Mouse (Mus musculus) adrenal gland, adult 18-20 months (tissue): ENCODE data around the gene Khk. TPM values are rescaled to one million over a fixed set of nuclear protein-coding genes. Genes with fewer than 3 reads are reported as not detected.

Experiments used
- DNase-seq, 2 experiments: peaks; one replicate each; pipeline ENCODE4 v3.0.0; 2021 to 2022; ENCODE audit warnings: low spot score in 2 of 2
- total RNA-seq, 2 experiments: library from RNA; stranded (reverse); gene quantifications; 1 replicate in 1 of 2; 2 replicates in 1 of 2; pipeline ENCODE4 v1.2.3; 2021

Khk gene
- total RNA-seq, 2 experiments from 2014 or later: 58.3 to 59.0 TPM

- DNase-seq: no peak
Measured at GRCm38 (mm10) chr5:30933705-30934104, 12.5 kb downstream of the Khk start.

- no peak for DNase-seq
Measured at GRCm38 (mm10) chr5:30934725-30935461, 13.7 kb downstream of the Khk start.

DNA sequence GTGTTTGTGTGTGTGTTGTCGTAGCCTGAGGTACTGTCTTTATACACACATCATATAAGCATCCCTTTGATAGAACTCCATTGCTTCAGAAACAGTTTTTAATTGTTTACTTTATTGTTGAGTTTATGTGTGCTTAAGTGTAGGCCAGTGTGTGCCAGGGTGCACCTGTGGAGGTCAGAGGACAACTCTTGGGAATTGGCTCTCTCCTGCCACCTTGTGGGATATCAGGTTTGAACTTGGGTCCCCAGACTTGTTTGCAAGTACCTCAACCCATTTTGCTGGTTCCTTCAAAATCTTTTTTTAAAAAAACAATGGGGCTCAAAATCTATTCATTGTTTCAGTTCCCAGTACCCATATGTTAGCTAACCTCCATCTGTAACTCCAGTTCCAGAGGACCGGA lies 21.8 kb downstream of the Khk start:
- no peak for DNase-seq

- no peak for DNase-seq
Measured at GRCm38 (mm10) chr5:30944344-30944743, 23.1 kb downstream of the Khk start.

DNA sequence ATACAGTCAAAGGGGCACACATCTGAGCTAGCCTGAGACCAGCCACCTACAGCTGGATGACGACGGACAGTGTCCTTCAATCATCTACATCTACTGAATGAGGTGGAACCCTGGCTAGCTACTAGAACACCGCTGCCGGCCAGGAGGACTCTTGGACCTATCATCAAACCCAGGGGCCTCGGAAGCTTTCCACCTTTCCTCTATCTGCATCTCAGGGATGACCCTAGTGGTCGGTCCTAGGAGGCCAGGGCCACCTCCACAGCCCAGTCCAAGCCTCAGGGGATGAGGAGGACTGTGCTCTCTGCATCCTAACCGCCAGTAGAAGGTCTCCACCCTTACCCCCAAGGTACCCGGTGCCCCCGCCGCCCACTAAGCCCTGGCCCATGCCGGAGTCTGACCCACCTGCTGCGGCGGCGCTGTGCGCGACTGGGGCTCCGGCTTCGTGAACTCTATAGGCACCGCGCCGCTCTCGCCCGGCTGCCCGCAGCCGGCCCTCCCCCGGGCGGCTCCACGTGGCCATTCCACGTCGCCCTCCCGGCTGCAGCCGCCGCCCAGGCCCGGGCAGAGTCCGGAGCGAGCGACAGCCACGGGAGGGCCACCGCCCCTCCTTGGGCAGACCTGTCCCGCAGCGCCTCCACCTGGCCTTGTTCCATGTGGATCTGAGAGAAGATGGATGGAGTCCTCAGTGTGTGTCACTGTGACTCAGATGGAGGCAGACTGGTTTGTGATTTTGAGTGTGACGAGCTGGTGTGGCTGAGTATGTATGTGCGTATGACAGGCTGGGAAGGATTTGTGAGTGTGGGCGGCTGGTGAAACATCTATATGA lies 23.9 kb downstream of the Khk start, which contains the start of gene Cgref1:
Gene Cgref1, minus strand, starts transcription at position 636 of the 826 bp plus-strand sequence.
- peak; percentile 61 to 65 for DNase-seq

DNA sequence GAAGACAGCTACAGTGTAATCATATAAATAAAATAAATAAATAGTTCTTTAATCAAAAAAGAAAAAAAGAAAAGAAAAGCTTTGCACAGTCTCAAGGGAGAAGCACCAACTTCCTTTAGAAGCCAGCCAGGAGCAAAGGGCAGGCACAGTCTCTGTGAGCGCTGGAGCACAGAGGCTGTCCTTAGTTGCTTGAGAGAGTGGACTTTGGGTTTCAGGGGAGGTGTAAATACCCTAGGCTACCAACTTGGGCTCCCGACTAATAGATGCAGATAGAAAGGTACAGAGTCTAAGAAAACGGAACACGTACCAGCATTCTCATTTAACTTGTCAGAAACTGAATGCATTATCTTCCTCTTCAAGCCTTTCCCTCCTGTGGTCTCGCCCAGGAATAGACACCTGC lies 27.4 kb downstream of the Khk start:
- no peak for DNase-seq

- peak; percentile 92 for DNase-seq
Measured at GRCm38 (mm10) chr5:30949654-30950326, 28.6 kb downstream of the Khk start.

DNA sequence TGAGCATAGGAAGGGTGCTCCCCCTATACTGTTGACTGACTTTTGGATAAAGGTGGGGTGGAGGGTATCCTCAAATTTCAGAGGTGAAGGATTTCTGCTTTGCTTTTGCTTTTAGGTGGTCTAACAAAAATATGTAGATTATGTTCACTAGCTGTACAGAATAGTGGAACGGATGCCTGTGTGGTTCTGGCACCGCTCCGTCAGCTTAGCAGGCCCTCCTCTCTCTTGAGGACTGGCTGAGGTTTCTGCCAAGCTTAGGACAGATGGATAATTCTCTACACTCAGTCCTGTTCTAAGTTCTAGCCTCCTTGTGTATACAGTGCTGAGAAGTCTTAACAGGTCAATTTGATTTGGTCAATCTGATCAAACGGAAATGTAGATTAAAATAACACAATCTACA lies 29.2 kb downstream of the Khk start:
- no peak for DNase-seq

DNA sequence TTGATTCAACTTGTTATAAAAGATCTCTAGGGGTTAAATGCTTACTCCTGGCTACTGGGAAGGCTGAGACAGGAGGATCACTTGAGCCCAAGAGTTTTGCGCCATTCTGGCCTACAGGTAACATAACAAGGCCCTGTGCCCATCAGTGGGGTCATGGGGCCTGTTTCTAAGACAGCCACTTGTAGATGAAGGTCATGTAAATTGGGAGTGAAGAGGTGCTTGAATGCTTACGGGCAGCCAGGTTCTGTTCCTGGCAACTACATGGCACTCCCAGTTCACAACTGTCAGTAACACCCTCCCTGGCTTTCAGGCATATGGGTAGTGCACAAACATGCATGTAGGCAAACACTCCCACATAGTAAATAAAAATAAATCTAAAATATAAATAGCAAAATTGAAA lies 29.7 kb downstream of the Khk start:
- no peak for DNase-seq

GRCm38 (mm10) chr5:30951706-30952105 lies 30.5 kb downstream of the Khk start:
- DNase-seq: no peak

DNA sequence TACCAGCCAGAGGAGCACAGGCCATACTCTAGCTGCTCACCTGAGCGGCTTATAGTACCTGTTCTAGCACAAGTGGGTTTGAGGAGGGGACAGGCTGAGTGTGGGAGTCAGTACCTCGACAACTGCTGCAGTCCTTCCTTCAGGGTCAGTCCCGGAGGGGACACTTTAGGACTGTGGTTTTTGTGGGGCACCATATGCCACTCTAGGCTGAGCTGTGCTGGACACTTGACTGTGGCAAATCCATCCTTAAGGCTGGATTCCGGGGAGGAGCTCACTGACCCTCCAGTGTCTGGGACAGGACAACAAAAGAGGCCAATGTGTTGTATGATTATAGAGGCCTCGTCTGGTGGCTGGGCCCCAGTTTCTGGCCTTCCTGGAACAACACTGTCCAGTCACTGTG lies 31.3 kb downstream of the Khk start:
- no peak for DNase-seq

DNA sequence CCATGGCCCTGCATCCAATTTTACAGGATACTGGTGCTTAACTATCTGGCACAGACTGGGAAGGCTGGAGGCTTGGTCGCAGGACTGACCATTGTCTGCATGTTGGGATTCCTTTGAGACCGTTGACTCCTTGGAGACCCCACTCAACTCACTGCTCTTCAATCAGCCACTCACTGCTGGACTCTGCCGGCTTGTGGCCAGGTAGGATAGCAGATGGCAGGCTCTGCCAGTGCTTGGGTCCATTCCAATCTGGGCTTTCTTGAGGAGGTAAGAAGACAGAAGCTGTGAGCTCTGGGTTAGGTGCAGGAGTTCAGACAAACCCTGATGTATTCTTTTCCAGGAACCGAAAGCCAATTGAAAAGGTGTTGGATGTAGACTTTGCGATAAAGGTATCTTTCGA lies 32.8 kb downstream of the Khk start:
- DNase-seq: no peak

DNA sequence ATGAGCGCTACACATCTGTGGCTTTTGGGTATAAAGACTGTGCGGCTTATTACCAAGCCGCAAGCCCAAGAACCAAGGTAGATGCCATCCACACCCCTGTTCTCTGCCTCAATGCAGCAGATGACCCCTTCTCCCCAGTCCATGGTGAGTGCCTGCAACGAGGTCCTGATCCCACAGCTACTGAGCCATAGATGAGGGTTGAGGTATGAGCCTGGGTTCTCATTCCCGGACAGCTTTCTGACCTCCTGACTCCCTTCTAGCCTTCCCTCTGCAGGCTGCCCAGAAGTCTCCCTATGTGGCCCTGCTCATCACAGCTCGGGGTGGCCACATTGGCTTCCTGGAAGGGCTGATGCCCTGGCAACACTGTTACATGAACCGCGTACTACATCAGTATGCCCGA lies 33.3 kb downstream of the Khk start:
- no peak for DNase-seq

- DNase-seq: no peak
Measured at GRCm38 (mm10) chr5:30955751-30956150, 34.5 kb downstream of the Khk start.

DNA sequence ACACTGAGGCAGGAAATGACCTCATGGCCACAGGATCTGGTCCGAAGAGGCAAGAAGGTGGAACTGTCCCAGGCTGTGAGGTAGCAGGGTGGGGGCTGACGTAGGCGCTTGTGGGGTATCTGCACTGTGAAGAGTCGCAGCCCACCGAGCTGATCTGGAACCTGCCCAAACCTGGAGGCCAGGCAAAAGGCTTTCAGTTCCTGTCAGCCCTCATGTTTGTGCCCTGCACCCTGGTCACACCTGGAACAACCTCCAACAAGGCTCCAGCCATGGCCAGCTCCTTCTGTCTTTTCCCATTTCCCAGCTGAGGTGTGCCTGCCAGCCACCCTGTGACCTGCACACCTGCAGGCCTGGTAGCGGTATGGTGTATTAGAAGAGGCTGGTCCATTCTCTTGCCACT lies 36.7 kb downstream of the Khk start:
- DNase-seq: no peak

GRCm38 (mm10) chr5:30959198-30959854 lies 38.1 kb downstream of the Khk start:
- no peak for DNase-seq

DNA sequence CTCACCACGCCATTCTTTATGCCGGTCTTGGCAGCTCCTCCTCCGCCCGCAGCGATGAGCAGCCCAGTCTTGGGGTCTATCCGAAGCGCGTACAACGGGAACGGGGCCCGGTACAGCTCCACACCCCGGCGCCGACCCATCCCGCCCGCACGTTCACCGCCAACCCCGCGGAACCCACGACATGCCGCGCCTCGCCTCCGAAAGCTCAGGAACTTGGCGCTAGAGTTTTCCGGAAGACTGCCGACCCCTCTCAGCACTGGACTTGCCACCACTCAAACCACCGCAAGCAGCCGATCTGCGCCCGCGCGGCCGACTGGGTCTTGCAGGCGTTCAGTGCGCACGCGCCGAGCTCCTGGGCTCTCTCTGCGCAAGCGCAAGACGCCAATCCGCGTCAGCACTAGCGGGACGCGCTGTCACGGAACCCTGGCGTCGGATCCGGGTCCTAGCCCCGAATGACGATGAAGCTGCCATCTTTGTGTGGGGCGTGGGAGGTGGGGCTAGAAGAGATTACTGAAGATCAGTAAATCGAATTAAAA lies 38.8 kb downstream of the Khk start, which contains the start of gene Preb:
Gene Preb, minus strand, starts transcription at position 396 of the 536 bp plus-strand sequence.
- DNase-seq: peak; percentile 99

DNA sequence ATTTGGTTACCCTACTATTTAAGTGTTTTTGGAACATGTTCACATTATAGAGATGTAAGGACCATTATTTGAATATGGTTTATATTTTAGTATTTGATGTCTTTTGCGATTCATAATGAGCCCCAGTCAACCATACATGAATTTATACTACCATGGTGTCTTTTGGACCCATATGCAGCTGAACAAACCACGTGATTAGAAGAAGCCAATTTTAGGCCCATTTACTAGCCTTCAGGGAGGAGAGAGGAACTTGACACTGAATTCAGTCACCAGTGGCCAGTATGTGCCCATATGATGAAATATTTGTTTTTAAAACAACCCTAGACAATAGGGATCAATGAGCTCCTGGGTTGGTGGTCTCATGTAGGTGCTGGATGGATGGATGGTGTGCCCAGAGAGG lies 39.6 kb downstream of the Khk start:
- no peak for DNase-seq

DNA sequence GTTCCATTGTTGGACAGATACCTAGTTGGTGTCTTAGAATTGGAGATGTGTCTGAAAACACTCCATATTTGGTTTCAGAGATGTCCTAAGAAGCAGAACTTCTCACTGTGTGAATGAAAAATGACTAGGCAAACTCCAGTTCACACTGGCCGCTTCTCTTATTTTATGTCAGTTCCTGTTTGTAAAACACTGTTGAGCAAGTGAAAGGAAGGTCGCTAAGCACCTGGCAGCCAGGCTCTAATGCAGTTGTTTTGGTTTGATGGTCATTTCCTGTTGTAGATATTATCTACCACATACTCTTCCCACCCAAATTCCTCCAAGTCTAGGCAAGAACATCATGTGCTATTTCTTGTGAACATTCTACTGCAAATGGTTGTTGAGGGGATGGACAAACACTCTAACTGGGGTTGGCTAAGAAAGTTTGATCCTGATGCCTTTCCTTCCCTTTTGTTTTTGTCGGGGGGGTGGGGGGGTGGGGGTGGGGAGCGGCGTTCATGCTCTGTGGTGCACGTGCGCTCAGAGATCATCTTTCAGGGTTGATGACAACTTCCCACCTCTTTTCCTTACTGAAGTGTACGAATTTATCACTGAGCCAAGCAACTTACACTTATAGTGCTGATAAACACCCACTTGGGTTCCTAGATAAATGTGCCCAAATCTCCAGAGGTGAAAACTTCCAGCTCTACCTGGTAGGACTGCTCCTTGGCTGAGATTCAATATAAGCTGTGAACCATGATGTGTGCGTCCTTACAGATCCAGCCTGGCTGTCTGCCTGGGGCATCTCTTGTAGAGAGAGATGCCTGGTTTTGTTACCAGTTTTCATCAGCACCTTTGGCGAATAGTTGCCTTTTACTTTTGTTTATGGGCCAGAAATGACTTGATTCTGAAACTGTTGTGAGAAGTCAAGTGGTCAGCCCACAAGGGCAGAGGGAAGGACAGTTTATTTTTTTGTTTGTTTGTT lies 40.6 kb downstream of the Khk start:
- DNase-seq: no peak

DNA sequence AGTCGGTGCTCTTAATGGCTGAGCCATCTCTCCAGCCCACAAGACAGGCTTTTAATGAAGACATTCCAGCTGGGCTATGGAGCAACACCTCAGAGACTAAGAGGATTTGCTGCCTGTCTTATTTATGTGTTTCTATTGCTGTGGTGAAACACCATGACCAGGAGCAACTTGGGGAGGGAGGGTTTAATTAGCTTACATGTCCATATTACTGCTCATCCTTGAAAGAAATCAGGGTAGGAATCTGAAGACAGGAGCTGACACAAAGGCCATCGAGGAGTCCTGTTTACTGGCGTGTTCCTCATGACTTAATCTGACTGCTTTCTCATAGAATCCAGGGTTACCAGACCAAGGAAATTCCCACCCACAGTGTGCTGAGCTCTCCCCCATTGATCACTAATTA lies 42.7 kb downstream of the Khk start:
- DNase-seq: no peak
